Mouse (Mus musculus) urinary bladder, adult 2 months (tissue): ENCODE results near the gene Coro2a. TPM values are rescaled to one million over a fixed set of nuclear protein-coding genes. Genes with fewer than 3 reads are reported as not detected.
A peak's percentile ranks its signal among the peaks of the same experiment; 100 is the strongest.

Experiments
- DNase-seq: peaks from one replicate; pipeline ENCODE4 v3.0.0; 2022; ENCODE audit warnings: low spot score
- polyA plus RNA-seq: library from polyadenylated mRNA; depleted of rRNA; stranded (reverse); fragments of >200 nt; gene quantifications from 2 replicates; pipeline ENCODE4 v1.2.3, GENCODE M21; 2012

The Coro2a gene
- polyA plus RNA-seq, 1 experiment, result 6.4 TPM

GRCm38 (mm10) chr4:46526798-46527557, 75.0 kb downstream of the Coro2a start:
- no peak for DNase-seq

GRCm38 (mm10) chr4:46526226-46526625, 75.8 kb downstream of the Coro2a start:
- DNase-seq, result no peak

GRCm38 (mm10) chr4:46523324-46523723, 78.7 kb downstream of the Coro2a start:
- DNase-seq, result no peak

GRCm38 (mm10) chr4:46521457-46521856, 80.5 kb downstream of the Coro2a start:
- DNase-seq, result no peak

GRCm38 (mm10) chr4:46520491-46520890, 81.5 kb downstream of the Coro2a start:
- no peak for DNase-seq

GRCm38 (mm10) chr4:46507736-46508460, 94.1 kb downstream of the Coro2a start:
- DNase-seq, result peak; percentile 66

GRCm38 (mm10) chr4:46506801-46507610, 95.0 kb downstream of the Coro2a start:
- DNase-seq, result peak; percentile 90

GRCm38 (mm10) chr4:46505361-46506057, 96.5 kb downstream of the Coro2a start:
- DNase-seq, result no peak

GRCm38 (mm10) chr4:46503881-46504280, 98.1 kb downstream of the Coro2a start:
- DNase-seq, result no peak

GRCm38 (mm10) chr4:46502606-46503502, 99.1 kb downstream of the Coro2a start:
- DNase-seq, result no peak

GRCm38 (mm10) chr4:46498976-46499375, 103.0 kb downstream of the Coro2a start:
- no peak for DNase-seq

- DNase-seq, result no peak
Measured at GRCm38 (mm10) chr4:46498511-46498910, 103.5 kb downstream of the Coro2a start.

GRCm38 (mm10) chr4:46497286-46497892, 104.6 kb downstream of the Coro2a start:
- DNase-seq, result no peak

- no peak for DNase-seq
Measured at GRCm38 (mm10) chr4:46495543-46495942, 106.5 kb downstream of the Coro2a start.

GRCm38 (mm10) chr4:46493071-46493470, 108.9 kb downstream of the Coro2a start:
- DNase-seq, result no peak

- peak; percentile 96 for DNase-seq
Measured at GRCm38 (mm10) chr4:46489028-46489925, 112.7 kb downstream of the Coro2a start, which contains the start of gene Nans. Gene Nans (plus strand): TSS chr4:46489248.

GRCm38 (mm10) chr4:46487348-46487747, 114.7 kb downstream of the Coro2a start:
- DNase-seq, result no peak
